Mouse (Mus musculus) bone marrow macrophage, adult 2 months (primary cell): Measurements from ENCODE around the gene Lcmt2.

Source experiments
- CTCF ChIP-seq: IDR thresholded peaks from 2 replicates; pipeline ENCODE4 v1.5.1; 2012; ENCODE audit warnings: low read depth, mild to moderate bottlenecking, low read length, moderate library complexity
- POLR2A ChIP-seq: IDR thresholded peaks from 2 replicates; pipeline ENCODE4 v1.6.1; 2012; ENCODE audit warnings: mild to moderate bottlenecking, low read depth, low read length, borderline replicate concordance

- TF ChIP-seq CTCF (no peak), POLR2A (no peak)
These were observed 38.4 kb downstream of the Lcmt2 start for GRCm38 (mm10) chr2:121102051-121102450.
